Mouse (Mus musculus) G1E (cell line): ENCODE data around the gene Sec24a. TPM values are rescaled to one million over a fixed set of nuclear protein-coding genes. Genes with fewer than 3 reads are reported as not detected.
"Not testable (repeated sequence)": the region's sequence is repeated elsewhere in the genome, so short reads cannot be mapped to it uniquely, and the experiment has no call there.

Source experiments
- ATAC-seq: 2 replicates; pipeline ENCODE4 v1.8.0; 2016; ENCODE audit warnings: mild to moderate bottlenecking; ENCODE audit not compliant: insufficient number of reproducible peaks, poor library complexity, low FRiP score, severe bottlenecking; ENCODE audit errors: extremely low read depth
- DNase-seq: peaks from one replicate; pipeline ENCODE4 v3.0.0; 2012; ENCODE audit warnings: low spot score
- H3K27me3 ChIP-seq: 2 replicates; pipeline ENCODE4 v1.6.1; 2012; ENCODE audit warnings: mild to moderate bottlenecking, low read length, inconsistent platforms; ENCODE audit not compliant: insufficient read depth
- H3K36me3 ChIP-seq: replicated peaks from 2 replicates; pipeline ENCODE3; 2012; ENCODE audit warnings: mild to moderate bottlenecking, inconsistent platforms
- H3K4me1 ChIP-seq: 2 replicates; pipeline ENCODE4 v1.6.1; 2012; ENCODE audit warnings: low read depth, low read length, inconsistent platforms, mixed read lengths; ENCODE audit not compliant: insufficient read depth
- H3K4me3 ChIP-seq: 2 replicates; pipeline ENCODE4 v1.5.1; 2012; ENCODE audit warnings: low read depth, mild to moderate bottlenecking, inconsistent platforms, low read length, moderate library complexity, mixed read lengths
- H3K9me3 ChIP-seq: replicated peaks from 2 replicates; pipeline ENCODE4 v1.6.1; 2012; ENCODE audit warnings: inconsistent platforms
- CTCF ChIP-seq: IDR thresholded peaks from 2 replicates; pipeline ENCODE4 v1.5.1; 2012; ENCODE audit warnings: low read depth, low read length, inconsistent platforms, mixed read lengths
- GATA1 ChIP-seq: IDR thresholded peaks from 2 replicates; pipeline ENCODE4 v1.6.1; 2012; ENCODE audit warnings: borderline replicate concordance, low read length, inconsistent platforms, mixed read lengths
- GATA2 ChIP-seq: IDR thresholded peaks from 2 replicates; pipeline ENCODE4 v1.6.1; 2012; ENCODE audit warnings: low read depth, low read length, inconsistent platforms, borderline replicate concordance
- POLR2AphosphoS5 ChIP-seq: IDR thresholded peaks from 2 replicates; pipeline ENCODE4 v1.6.1; 2012; ENCODE audit warnings: low read depth, low read length, inconsistent platforms; ENCODE audit not compliant: insufficient replicate concordance
- TAL1 ChIP-seq: conservative IDR thresholded peaks from 2 replicates; pipeline ENCODE4 v1.6.1; 2012; ENCODE audit warnings: low read depth, low read length, inconsistent platforms, mixed read lengths
- polyA plus RNA-seq: library from polyadenylated mRNA; stranded (reverse); fragments of >175 nt; gene quantifications from 2 replicates; pipeline ENCODE4 v1.2.3, GENCODE M21; 2012
- total RNA-seq, 2 experiments: library from RNA; stranded (forward) in 1 of 2; stranded (reverse) in 1 of 2; fragments of 200-1000 nt in 1 of 2; fragments of >200 nt in 1 of 2; fragmentation: Nextera tagmentation in 1 of 2; gene quantifications; 2 replicates each; pipeline ENCODE4 v1.2.3; 2014 to 2017

Gene Sec24a
- total and polyA plus RNA-seq, 3 experiments, result 8.2 to 40.9 (median 22.4) TPM

- no peak for DNase-seq
- Histone ChIP-seq H3K4me3 (no peak overlapping the region), H3K27me3 (no peaks in the 10 kb centered on the region), H3K36me3 (peaks cover 59% of the 10 kb centered on the region), H3K9me3 (no peaks in the 10 kb centered on the region), H3K4me1 (peaks cover 3% of the 10 kb centered on the region)
- no peak for ATAC-seq
- TF ChIP-seq CTCF (no peak), GATA1 (no peak), TAL1 (no peak), POLR2AphosphoS5 (no peak), GATA2 (no peak)
Observed at GRCm38 (mm10) chr11:51694984-51695383, 68.5 kb downstream of the Sec24a start.

DNA sequence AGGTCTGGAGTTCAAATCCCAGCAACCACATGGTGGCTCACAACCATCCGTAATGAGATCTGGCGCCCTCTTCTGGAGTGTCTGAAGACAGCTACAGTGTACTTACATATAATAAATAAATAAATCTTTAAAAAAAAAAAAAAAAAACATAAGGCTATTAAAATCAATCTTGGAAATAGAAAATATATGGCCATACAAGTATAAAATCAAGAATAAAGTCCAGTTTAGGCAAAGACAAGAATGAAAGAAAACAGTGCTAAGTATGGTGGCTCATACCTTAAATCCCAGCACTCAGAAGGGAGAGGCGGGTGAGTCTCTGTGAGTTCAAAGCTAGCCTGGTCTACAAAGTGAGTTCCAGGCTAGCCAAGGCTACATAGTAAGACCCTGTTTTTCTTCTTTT lies 72.8 kb downstream of the Sec24a start:
- Histone ChIP-seq H3K36me3 (peaks cover 28% of the 10 kb centered on the region), H3K4me1 (peaks cover 18% of the 10 kb centered on the region)
- ATAC-seq, H3K9me3 ChIP-seq, DNase-seq, H3K27me3 ChIP-seq, H3K4me3 ChIP-seq: not testable (repeated sequence)

GRCm38 (mm10) chr11:51689343-51689742 lies 74.1 kb downstream of the Sec24a start:
- TF ChIP-seq GATA1 (no peak), CTCF (no peak), POLR2AphosphoS5 (no peak), GATA2 (no peak), TAL1 (no peak)

GRCm38 (mm10) chr11:51688330-51689328 lies 74.8 kb downstream of the Sec24a start, which contains the start of gene 0610009B22Rik:
0610009B22Rik (minus strand) TSS chr11:51688874.
- Histone ChIP-seq H3K4me3 (peak within 1 kb of the TSS; percentile 78), H3K27me3 (no peaks in the 10 kb centered on the region), H3K4me1 (peaks cover 18% of the 10 kb centered on the region), H3K36me3 (peaks cover 33% of the 10 kb centered on the region), H3K9me3 (no peaks in the 10 kb centered on the region)
- 0 out of 2 replicates have a peak, but pooled peaks have one; percentile 28 for TF ChIP-seq POLR2AphosphoS5
- no peak for TF ChIP-seq CTCF
- DNase-seq (peak; percentile 89), ATAC-seq (peak; percentile 88)

More at GRCm38 (mm10) chr11:51689343-51689742, 74.1 kb downstream of the Sec24a start:
- ATAC-seq, result no peak
- DNase-seq, result no peak
- peaks cover 18% of the 10 kb centered on the region for H3K4me1 ChIP-seq
- no peaks in the 10 kb centered on the region for H3K27me3 ChIP-seq
- H3K36me3 ChIP-seq, result peaks cover 31% of the 10 kb centered on the region
- H3K4me3 ChIP-seq, result peak overlapping the region; percentile 78
- H3K9me3 ChIP-seq, result no peaks in the 10 kb centered on the region

- ATAC-seq (no peak), DNase-seq (no peak)
- H3K4me3 ChIP-seq, result no peak overlapping the region; the same call in 1 of the 2 replicates
Observed at GRCm38 (mm10) chr11:51681976-51682374, 81.5 kb downstream of the Sec24a start.

DNA sequence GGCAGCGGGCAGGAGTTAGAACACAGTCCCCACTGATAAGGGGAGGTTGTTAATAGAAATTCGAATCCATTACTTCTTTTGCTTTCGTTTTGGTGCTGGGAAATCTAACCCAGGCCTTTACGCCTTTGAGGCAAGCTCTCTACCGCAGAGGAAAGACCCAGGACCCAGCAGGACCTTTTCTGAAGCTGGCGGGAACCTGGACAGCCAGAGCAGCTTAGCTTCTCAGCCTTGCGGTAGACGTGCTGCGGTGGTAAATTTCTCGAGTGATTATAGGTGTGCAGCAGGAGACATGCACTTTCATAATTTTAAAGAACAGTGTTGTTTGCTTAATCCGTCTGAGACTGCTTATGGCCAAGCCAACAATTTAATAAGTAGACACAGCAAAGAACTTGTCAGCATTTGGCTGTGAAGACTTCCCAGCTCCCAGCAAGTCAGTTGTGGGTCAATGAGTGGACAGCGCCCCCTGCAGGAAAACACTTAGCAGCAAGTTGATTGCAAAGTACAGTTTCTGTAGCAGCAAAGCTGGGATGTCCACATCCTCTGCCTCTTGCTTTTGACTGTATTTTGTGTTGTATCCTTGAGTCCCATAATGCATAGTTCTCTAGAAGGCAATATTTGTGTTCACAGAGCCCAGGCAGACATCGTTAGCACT lies 82.0 kb downstream of the Sec24a start:
- peak; percentile 52 for DNase-seq
- Histone ChIP-seq H3K4me3 (peak overlapping the region; percentile 28; the same call in 1 of the 2 replicates), H3K36me3 (peaks cover 16% of the 10 kb centered on the region), H3K4me1 (peaks cover 26% of the 10 kb centered on the region), H3K9me3 (no peaks in the 10 kb centered on the region), H3K27me3 (no peaks in the 10 kb centered on the region)
- ATAC-seq, result no peak
- TF ChIP-seq GATA1 (no peak), GATA2 (no peak), CTCF (peak; percentile 88), POLR2AphosphoS5 (no peak)

More at GRCm38 (mm10) chr11:51681976-51682374, 81.5 kb downstream of the Sec24a start:
- TF ChIP-seq GATA2 (no peak), GATA1 (no peak), CTCF (no peak), TAL1 (no peak), POLR2AphosphoS5 (no peak)
- Histone ChIP-seq H3K36me3 (peaks cover 18% of the 10 kb centered on the region), H3K4me1 (peaks cover 21% of the 10 kb centered on the region), H3K9me3 (no peaks in the 10 kb centered on the region), H3K27me3 (no peaks in the 10 kb centered on the region)
